Mouse (Mus musculus) gastrocnemius, postnatal 10 days (tissue): ENCODE results near the gene Elk4. TPM values are rescaled to one million over a fixed set of nuclear protein-coding genes. Genes with fewer than 3 reads are reported as not detected.
A peak's percentile ranks its signal among the peaks of the same experiment; 100 is the strongest.

ENCODE experiments used
- DNase-seq: peaks from one replicate; pipeline ENCODE4 v3.0.0; 2021; ENCODE audit warnings: mixed read lengths
- total RNA-seq, 2 experiments: library from RNA; stranded (reverse); gene quantifications; 2 replicates each; pipeline ENCODE4 v1.2.3; 2021

Elk4 gene
- total RNA-seq, 2 experiments from 2014 or later, result 76.7 to 86.1 TPM

DNA sequence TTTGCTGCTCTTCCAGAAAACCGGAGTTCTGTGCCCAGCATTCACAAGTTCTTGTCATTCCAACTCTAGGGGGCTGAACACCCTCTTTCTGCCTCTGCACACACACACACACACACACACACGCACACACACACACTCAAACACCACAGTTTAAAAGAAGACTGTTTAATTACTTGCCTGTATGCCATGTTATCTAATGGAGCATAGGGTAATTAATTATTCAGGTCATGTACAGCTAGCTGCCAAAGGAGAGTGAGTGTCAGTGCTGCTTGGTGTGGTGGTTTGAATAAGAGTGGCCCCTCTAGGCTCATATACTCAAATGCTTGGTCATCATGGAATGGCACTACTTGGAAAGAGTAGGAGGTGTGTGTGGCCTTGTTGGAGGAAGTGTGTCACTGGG is 23.6 kb upstream of the Elk4 start:
- no peak for DNase-seq

DNA sequence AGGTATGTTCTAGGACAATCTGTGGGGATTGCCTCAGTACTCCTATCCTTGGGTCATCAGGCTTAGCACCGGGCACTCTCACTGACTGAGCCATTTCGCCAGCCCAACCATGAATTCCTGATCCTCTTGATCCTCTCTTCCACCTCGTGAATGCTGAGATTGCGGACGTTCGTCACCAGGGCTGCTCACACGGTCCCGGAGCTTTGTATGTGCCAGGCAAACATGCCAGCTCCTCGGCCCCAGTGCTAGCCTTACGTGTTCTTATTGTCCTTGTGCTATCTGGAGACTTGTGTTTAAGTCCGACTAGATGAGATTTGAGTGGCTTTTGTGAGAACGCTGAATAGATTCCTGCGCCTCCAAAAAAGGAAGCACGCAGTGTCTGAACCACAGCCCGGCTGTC is 20.0 kb upstream of the Elk4 start:
- no peak for DNase-seq

DNA sequence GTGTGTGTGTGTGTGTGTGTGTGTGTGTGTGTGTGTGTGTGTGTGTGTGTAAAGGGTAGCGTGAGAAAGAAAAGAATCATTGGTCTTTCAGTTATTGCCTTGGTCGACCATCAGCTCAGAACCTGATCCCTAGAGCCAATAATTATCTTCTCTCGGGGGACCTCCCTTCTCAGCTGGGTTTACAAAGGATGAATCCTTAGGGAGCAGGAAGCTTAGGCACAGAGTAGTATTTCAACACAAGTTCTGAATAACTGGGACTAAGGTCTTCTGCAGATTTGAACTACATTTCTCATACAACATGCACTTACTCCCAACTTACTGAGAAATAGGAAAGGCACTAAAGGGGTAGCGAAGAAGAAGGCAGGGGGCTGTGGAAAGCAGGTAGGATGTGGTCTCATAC is 17.9 kb upstream of the Elk4 start:
- no peak for DNase-seq

DNA sequence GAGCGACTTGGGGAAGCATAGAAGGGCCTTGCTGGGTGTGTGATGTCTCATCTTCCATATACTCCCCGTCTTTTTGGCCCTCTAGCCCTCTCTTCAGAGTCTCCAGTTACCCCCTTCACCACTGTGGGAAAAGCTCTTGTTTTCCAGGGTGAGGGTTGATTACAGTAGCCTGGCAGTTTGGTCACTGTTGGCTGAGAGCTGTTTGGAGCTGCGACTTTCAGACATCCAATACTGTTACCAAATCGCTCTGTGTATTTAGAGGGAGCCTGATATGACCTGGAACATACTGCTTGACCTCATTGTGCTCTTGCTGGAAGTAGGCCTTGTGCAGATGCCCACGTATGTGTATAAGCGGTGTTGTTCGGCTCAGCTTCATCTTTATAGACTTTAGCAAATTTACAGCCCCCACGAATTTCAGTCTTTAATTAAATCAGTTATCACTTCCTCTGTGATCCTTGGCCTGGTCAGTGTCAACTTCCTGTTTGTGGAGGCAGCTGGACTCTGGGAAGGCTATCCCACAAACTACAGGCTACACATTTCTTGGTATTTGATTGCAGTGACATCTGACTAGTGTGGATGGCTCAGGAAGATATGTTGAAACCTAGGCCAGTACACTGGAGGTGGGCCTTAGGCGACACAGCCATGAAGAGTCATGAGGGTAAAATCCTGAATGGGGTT is 17.2 kb upstream of the Elk4 start:
- DNase-seq, result no peak

DNA sequence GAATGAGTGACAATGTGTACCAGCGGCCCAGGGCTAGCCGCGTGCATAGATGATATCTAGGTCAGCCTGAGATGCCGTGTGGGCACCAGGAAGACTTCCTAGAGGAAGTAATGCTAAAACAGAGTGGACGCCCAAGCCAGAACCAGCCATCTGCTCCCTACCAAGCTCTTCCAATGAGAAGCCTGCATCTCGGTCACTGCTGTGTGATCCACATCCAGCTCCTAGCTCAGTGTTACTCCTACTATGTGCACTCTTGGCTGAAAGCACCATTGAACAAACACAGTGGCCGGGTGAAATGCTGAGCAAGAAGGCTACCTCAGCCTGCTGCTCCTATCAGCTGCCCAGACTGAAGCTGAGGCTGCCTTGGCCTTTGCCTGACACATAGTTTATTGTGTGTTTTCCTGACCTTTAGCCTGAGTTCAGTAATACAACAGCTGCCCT is 14.8 kb upstream of the Elk4 start:
- no peak for DNase-seq

DNA sequence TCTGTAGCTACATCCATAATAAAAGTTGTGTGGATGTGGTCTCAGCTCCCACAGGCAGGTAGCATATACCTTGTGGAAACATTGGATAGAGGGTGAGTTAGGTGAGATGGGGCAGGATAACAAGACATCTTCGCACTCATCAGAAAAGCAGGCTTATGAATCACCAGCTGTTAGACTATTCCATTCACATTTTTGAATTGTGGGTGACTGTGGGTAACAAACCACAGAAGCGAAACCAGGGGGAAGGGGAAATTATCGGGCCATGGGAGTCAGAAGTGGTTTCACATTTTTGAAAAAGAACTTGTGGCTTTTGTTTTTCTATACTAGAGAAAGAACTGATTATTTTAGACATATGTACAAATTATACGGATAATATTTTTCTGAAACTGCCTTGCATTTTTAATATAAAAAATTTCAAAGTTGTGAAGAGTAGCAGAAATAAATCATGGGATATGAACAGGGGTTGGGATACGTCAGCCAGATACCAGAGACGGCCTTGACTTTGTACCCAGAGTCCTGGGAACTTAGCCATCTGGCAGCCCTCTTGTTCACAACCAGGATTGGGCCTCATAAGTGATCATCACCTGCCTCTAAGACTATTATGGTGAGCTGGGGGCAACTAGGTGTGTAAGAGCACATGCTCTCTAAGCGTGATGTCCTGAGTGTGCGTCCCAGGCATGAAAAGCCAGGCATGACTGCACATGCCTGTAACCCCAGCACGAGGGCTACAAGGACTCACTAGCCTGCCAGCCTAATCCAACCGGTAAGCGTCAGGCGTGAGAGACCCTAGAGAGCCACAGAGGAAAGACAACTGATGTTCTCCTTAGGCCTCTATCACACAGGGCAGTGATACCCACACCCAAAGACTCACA is 14.0 kb upstream of the Elk4 start:
- DNase-seq, result no peak

DNA sequence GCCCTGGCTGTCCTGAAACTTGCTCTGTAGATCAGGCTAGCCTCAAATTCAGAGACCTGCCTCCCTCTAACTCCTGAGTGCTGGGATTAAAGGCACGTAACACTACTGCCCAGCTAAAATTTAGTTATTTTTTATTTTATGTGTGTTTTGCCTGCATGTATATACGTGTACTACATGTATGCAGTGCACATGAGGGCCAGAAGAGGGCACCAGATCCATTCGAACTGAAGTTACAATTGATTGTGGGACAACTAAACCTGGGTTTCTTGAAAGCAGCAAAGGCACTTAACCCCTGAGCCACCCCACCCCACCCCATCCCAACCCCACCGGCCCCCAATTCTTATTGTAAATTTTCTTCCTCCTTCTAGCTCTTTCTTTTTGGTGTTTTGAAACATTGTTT is 12.3 kb upstream of the Elk4 start:
- peak; percentile 69 for DNase-seq

DNA sequence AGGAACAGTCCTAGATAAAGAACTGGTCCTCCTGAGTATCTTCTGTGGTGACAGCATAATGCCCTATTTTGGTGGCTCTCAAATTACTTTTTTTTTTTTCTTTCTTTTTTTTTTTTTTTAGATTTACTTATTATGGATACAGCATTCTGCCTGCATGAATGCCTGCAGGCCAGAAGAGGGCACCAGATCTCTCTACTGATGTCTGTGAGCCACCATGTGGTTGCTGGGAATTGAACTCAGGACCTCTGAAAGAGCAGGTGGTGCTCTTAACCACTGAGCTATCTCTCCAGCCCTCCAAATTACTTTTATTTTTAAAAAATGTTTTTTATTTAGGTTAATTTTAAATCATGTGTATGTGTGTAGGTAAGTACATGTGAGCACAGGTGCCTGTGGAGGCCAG is 6.9 kb upstream of the Elk4 start:
- DNase-seq, result no peak

DNA sequence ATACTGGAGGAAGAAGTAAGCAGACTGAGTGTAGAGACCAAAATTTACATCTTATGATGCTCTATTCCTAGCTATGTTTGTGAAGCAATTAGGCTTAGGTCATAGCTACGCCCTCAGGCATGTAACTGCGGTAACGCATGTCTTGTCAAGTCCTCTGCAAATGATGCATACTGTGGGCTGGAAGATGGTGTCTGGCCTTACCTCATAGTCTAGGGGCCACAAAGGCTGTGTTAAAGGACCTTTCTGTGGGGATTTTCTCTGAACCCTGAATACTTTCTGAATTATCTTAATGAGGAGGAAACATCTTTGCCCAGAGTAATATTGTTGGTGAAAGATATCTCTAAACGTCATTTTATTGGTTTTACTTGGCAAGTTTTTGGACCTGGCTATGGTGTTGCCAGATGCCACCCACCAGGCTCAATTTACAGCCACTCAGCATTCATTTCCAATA is 5.5 kb upstream of the Elk4 start:
- DNase-seq, result no peak

DNA sequence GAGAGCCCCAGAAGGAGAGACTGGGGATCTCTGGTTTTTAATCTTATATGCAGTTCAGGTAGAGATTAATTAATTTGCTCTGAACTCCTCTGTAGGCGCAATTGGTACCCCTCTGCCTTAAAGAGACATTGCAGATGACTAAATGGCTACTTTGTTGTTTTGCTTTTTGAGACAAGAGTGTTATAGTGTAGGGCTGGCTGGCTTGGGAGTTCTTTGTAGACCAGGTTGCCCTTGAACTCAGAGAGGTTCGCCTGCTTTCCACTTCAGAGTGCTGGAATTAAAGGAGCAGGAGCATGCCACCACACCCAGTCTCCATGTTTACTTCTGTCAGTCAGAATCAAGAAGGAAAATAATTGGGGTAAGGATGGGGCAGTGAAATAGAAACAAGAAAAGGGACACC is 4.3 kb upstream of the Elk4 start:
- DNase-seq, result no peak

DNA sequence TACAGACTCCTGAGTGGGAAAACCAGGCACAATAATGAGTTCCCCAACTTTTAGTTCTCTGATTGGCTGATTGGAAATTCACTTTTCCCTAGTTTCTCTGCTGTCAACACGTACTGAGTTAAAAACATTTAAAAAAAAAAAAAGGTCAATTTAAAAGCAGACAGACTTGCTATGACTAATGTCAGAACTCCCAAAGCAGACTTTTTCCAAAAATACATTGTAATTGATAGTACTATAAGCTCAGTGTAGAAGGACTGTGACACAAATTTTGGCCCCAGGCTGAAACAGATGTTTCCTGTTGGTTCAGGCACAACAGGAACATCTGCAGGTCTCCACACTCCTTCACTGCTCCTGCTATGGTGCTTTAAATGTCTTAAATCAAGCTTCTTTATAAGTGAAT is 3.6 kb upstream of the Elk4 start:
- DNase-seq, result no peak

DNA sequence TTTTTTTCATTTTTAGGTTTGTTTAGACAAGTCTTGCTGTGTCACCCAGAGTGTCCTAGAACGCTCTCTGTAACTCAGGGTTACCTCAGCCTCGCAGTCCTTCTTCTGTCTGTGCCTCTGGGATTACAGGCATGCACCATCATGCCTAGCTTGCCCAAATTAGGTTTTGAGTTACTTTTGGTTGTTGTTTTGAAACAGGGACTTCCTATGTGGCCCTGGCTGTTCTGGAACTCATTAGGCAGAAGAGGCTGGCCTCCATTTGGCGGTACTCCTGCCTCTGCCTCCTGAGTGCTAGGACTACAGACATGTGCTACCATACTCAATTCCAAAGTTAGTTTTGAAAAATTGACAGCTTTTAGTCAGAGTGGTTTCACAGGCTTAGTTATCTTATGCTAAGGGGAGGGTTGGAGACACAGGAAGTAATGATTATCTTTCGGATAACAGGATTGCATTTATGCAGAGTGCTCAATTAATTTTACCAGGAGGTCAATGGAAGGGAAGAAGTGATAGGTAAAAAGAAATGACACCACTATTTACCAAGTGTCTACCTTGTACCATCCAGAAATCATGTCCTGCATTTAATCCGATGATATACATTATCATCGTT is 2.7 kb upstream of the Elk4 start:
- DNase-seq, result no peak

DNA sequence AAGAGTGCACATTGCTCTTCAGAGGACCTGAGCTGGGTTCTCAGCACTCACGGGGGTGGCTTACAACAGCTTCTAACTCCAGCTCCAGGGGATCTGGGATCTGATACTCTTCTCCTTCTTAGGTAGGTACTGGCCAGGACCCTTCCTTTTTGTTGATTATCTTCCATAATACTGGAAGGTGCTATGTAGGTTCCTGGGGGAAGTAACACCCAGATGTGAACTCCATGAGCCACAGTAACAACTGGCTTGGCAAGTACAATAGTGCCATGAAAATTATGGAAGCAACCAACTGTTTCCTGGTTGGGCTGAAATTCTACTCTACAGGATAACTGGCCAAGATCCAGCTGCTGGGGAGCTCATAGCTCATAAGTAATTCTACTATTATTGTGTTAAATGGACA is 1.9 kb upstream of the Elk4 start:
- no peak for DNase-seq

DNA sequence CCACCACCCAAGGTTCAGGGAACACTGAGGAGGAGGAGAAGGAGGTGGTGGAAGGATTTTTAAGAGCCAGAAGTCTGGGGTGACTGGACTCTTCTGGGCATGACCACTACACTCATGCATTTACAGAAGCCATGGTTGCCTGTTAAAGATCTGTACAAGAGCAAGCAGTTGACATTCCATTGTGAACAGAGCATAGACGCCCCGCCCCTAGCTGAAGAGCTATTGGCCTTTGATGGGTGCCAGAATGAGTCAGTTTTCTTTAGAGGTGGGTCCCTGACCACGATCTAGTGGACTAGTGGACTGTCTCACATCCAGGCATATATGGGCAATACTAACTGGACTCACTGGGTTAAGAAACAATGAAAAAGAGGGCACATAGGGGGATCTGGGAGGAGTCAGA is 1.4 kb upstream of the Elk4 start:
- no peak for DNase-seq

DNA sequence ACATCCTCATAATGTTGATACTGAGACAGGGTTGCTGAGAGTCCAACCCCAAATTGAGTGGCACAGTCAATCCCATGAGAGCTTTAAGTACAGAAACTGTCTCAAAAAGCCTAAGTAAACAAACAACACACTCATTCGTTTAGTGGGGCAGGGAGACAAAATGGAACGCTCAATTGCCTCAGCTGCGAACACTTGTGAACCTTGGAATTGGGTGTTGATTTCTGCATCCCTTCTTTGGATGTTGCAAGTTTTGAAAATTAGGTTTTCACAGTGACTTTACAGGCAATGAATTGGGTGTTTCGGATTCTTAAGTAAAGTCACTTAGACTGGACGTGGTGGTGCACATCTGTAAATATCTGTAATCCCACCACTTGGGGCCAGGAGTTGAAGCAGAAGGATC is 686 bp upstream of the Elk4 start:
- no peak for DNase-seq

DNA sequence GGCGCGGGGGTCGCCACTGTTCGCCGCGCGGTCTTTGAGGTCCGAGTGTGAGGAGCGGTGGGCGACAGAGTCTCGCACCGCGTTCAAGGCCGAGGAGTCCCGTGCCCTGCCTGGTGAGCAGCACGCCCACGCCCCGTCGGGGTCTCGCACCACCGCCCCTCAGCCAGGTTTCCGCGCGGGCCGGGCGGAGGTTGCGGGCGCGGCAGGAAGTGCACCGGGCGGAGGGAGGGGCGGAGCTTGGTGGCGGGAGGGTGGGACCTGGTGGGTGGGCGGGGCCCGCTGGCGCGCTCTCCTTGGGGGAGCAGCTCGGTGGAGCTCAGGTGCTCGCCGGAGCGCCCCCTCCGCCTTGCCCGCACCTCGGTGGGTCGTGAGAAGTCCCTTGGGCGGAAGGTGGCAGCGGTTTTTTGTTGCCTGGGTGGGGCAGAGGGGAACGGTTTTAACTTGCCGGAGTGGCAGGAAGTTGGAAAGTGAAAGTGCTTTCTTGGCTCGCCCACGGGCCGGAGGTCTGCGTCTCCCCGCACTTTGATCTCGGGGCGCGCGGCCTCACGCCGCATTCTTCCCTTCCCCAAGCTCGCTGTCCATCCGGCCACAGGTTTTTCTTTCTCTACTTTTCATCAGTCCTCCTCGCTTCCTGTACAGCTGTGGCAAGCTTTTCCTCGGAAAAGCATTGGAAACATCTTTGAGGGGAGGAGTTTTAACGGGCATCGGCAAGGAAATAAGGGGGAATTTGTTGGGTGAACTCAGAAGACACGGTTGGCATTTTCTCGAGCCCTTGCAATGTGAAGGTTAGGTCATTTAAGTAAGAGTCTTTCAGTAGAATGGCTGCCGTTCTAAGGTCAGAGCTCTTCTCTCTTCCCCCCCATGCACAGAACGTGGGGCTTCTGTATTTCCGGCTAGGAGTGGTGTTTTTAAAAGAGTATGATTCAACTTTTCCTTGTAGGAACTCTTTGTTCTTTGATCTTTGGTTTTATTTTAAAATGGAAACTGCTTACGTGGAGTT is 721 bp downstream of the Elk4 start:
- DNase-seq, result peak; percentile 89

DNA sequence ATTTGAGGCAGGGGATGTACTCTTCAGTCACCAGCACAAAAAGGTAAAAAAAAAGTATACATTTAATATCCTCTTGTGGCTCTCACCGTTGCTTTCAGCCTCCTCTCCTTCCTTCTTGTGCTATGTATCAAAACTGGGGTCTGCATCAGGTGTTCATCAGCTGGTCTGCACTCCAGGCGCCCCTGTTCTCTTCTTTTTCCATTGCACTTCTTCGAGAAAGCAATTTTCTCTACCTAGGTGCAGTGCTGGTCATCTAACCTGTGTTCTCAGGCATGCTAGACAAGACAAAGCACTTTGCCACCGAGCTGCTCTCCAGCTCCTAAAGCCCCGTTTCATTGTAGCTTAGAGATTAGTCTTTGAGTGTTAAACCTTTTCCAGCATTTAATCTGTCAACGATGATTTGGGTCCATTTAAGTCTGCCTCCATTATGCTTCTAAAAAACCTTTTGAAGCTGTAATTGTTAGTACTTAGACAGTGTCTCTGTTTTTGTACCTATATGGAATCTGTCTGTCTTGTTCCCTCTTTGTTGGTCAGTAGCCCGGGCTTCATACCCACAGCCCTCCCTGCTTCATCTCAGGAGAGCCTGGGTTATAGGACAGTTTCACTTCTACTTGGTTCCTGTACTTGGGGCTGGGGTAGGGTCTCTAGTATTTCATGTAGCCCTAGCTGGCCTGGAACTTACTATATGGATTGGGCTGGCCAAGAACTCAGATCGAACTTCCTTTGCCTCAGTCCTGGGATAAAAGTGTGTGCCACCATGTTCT is 1.7 kb downstream of the Elk4 start:
- DNase-seq, result no peak

DNA sequence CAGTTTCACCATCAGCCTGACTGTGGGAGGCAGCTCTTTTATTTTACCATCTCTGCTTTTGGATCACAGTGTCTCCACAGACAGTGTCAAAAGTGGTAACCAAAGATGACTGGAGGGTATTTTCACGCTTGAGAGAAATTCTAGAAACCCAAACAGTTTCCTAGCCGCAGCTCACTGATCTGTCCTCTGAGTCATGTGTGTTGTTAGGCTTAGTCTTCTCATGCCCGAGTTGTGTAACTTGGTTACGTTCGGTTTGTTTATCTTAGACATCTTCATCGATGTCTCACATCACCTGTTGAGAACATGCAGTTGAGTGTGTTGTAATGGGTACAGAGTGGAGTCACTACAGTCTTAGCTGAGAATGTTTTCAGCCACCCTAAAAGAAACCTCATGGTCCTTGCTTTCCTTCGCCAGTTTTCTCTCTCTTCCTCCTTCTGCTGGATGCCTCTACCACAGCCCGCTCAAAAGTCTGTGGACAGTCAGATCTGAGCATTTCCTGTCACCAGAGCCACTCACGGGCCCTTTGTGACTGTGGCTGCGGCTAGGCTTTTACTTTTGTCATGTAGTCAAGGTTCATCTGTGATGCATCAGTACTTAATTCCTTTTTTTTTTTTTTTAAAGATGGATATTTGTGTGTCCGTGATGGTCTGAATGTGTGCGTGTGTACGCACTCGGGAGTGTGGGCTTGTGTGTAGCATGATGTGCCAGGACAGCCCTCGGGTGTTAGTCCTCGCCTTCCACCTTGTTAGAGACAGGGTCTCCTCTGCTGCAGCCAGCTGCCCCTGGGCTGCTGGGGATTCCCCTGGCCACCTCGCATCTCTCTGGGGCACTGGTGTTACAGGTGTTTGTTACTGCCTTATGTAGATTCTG is 3.5 kb downstream of the Elk4 start:
- DNase-seq, result no peak

DNA sequence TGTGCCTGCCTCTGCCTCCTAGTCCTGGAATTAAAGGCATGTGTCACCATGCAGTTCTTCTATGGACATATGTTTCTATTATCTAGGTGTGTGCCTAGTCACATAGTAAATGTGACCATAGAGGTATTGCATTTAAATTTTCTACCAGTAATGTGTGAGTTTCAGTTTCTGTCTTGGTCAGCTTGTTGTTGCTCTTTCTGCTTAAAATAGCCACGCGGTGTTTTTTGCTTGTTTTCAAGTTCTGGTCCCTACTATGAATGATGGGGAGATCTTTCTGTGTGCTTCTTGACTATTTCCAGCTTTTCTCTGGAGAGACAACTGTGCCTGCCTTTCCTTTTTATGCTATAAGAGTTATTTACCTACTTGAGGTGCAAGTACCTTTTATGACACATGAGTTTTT is 4.4 kb downstream of the Elk4 start:
- no peak for DNase-seq

DNA sequence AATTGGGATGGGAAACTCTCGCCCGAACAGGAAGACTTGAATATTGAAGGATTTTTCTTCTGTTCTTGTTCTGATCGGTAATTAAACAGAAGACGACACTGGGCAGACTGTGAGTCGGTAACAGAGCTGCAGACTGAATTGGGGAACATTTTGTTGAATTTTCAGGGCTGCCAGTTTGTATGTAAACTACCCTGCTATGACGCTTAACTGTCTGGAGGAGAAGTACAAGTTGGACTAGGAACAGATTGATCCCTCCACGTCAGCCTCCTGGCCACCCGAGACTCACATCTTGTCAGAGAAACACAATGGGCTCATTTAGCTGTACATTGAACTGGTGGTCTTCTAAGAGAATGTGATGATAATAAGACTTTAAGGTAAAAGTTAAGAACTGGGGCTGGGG is 5.5 kb downstream of the Elk4 start:
- no peak for DNase-seq
